Mouse (Mus musculus): ENCODE measurements at regions not wholly inside any gene's neighbourhood (a gene's known extent, or its start where the extent isn't known, plus 50 kb on each side); places are given as distances from the start of the nearest gene placed in this dataset.

- no peak for DNase-seq (ENCODE audit: low spot score)
Observed at GRCm38 (mm10) chr6:16064691-16065090, 344.2 kb downstream of the Mdfic start.

GRCm38 (mm10) chr6:16065121-16065520 lies 344.7 kb downstream of the Mdfic start:
- DNase-seq (ENCODE audit: low spot score) = no peak

GRCm38 (mm10) chr6:16076266-16076665 lies 355.8 kb downstream of the Mdfic start:
- DNase-seq (ENCODE audit: low spot score) = no peak

GRCm38 (mm10) chr6:16077195-16077810 lies 356.8 kb downstream of the Mdfic start:
- no peak for DNase-seq (ENCODE audit: low spot score)

- DNase-seq (ENCODE audit: low spot score) = no peak
Observed at GRCm38 (mm10) chr6:16077917-16078316, 357.5 kb downstream of the Mdfic start.

GRCm38 (mm10) chr6:16086952-16087537 lies 366.6 kb downstream of the Mdfic start:
- DNase-seq (ENCODE audit: low spot score) = no peak

GRCm38 (mm10) chr6:16098761-16099160 lies 378.3 kb downstream of the Mdfic start:
- no peak for DNase-seq (ENCODE audit: low spot score)

GRCm38 (mm10) chr6:16141009-16141408 lies 420.5 kb downstream of the Mdfic start:
- DNase-seq (ENCODE audit: low spot score) = no peak

- DNase-seq (ENCODE audit: low spot score) = no peak
Observed at GRCm38 (mm10) chr6:16144538-16144937, 424.1 kb downstream of the Mdfic start.

GRCm38 (mm10) chr6:16150535-16150934 lies 430.1 kb downstream of the Mdfic start:
- no peak for DNase-seq (ENCODE audit: low spot score)

GRCm38 (mm10) chr6:16151478-16151877 lies 431.0 kb downstream of the Mdfic start:
- no peak for DNase-seq (ENCODE audit: low spot score)

- peak; percentile 3 for DNase-seq (ENCODE audit: low spot score)
Observed at GRCm38 (mm10) chr6:16152691-16153090, 432.2 kb downstream of the Mdfic start.

GRCm38 (mm10) chr6:16165012-16165411 lies 444.6 kb downstream of the Mdfic start:
- DNase-seq (ENCODE audit: low spot score) = no peak

- DNase-seq (ENCODE audit: low spot score) = no peak
Observed at GRCm38 (mm10) chr6:16171871-16172270, 451.4 kb downstream of the Mdfic start.

GRCm38 (mm10) chr6:16177313-16177712 lies 456.9 kb downstream of the Mdfic start:
- no peak for DNase-seq (ENCODE audit: low spot score)

- no peak for DNase-seq (ENCODE audit: low spot score)
Observed at GRCm38 (mm10) chr6:16187983-16188550, 467.6 kb downstream of the Mdfic start.

- DNase-seq (ENCODE audit: low spot score) = no peak
Observed at GRCm38 (mm10) chr6:16212975-16213374, 492.5 kb downstream of the Mdfic start.

- DNase-seq (ENCODE audit: low spot score) = no peak
Observed at GRCm38 (mm10) chr6:16213635-16214034, 493.2 kb downstream of the Mdfic start.

GRCm38 (mm10) chr6:16221002-16221627 lies 500.7 kb downstream of the Mdfic start:
- DNase-seq (ENCODE audit: low spot score) = peak; percentile 12
